Mouse (Mus musculus): ENCODE measurements around the gene Nfil3. TPM values are rescaled to one million over a fixed set of nuclear protein-coding genes. Genes with fewer than 3 reads are reported as not detected.

The Nfil3 gene
- total RNA-seq, 2 experiments from 2014 or later: 3.9 to 14.0 TPM

- ATAC-seq (replicated peaks; ENCODE audit: poor library complexity, severe bottlenecking): peak; percentile 35
These were observed 4.8 kb upstream of the Nfil3 start for GRCm38 (mm10) chr13:52985508-52986214.

GRCm38 (mm10) chr13:52982703-52983102, 1.8 kb upstream of the Nfil3 start:
- ATAC-seq (replicated peaks; ENCODE audit: poor library complexity, severe bottlenecking): peak; percentile 24

GRCm38 (mm10) chr13:52981441-52982281, 788 bp upstream of the Nfil3 start:
- peak; percentile 8 for ATAC-seq (replicated peaks; ENCODE audit: poor library complexity, severe bottlenecking)

- peak; percentile 5; the same call in 1 of the 2 replicates for ATAC-seq (replicated peaks; ENCODE audit: poor library complexity, severe bottlenecking)
These were observed 492 bp downstream of the Nfil3 start for GRCm38 (mm10) chr13:52980211-52980950.

GRCm38 (mm10) chr13:52979331-52980051, 1.4 kb downstream of the Nfil3 start:
- ATAC-seq (replicated peaks; ENCODE audit: poor library complexity, severe bottlenecking): no peak

- ATAC-seq (replicated peaks; ENCODE audit: poor library complexity, severe bottlenecking): no peak
These were observed 2.4 kb downstream of the Nfil3 start for GRCm38 (mm10) chr13:52978321-52978981.

GRCm38 (mm10) chr13:52977757-52978156, 3.1 kb downstream of the Nfil3 start:
- ATAC-seq (replicated peaks; ENCODE audit: poor library complexity, severe bottlenecking): no peak

- ATAC-seq (replicated peaks; ENCODE audit: poor library complexity, severe bottlenecking): no peak
These were observed 3.7 kb downstream of the Nfil3 start for GRCm38 (mm10) chr13:52977221-52977609.

DNA sequence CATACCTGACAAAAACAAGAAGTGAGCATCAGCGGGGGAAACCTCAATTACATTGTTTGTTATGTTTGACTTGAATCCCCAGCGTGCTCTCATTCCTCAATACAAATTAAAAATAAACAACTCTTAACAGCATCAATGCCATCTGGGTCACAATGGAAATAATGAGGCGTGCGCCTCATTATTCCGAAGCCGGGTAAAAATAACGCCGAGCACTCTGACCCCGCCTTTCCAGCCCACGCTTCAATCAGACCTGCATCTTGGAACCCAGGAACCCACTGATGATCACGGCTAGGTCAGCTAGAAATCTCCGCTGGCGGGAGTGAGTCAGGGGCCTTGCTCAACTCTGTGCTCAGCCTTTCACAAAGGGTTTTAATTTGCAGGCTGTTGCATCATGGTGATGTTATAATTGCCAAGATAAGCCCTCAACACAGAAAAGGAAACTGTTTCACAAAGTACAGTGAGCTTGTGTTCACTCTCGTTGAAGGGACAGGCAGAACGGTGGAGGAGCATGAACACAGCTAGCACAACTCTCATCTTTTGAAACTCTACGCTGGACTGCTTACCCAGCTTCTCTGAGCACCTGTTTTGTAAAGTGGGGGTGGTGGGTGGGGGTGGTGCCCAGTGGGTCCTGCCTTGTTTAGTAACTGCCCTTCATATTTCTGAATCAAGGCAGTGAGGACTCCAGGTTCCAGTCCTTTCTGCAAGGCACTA, 4.2 kb downstream of the Nfil3 start:
- ATAC-seq (replicated peaks; ENCODE audit: poor library complexity, severe bottlenecking): peak; percentile 51

- no peak for ATAC-seq (replicated peaks; ENCODE audit: poor library complexity, severe bottlenecking)
These were observed 4.8 kb downstream of the Nfil3 start for GRCm38 (mm10) chr13:52976130-52976509.

DNA sequence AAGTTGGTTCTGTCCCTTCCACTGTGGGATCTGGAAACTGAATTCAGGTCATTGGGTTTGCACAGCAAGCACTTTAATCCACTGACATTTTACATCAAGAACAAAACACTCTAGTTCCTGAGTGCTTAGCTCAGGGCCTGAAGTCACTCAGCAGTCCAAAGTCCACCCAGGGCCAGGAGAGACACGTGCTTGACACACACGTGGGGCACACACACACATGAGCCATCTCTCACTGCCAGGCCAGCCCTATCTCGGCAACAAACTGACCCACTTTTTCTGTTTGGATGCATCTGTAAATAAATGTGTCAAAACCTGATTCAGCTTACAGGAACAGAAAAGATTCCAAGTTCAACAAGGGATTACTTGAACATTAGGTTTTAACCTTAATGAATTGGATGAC, 6.2 kb downstream of the Nfil3 start:
- ATAC-seq (replicated peaks; ENCODE audit: poor library complexity, severe bottlenecking): no peak

DNA sequence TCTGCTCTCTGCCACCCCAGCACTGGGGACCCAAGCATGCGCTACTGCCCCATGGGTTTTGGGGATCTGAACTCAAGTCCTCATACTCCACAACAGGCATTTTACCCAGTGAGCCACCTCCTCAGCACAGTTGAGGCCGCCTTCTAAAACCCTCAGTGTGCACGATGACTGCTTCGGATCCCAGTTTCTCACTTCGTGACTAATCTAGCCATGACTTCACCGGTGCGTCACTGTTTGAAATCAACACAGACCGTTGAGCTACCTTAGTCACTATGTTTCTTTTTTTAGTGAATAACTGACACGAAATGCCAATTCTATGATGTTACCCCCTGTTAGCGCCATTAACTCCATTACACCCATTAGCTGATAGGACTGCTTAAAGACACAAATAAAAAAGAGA, 7.4 kb downstream of the Nfil3 start:
- no peak for ATAC-seq (replicated peaks; ENCODE audit: poor library complexity, severe bottlenecking)

GRCm38 (mm10) chr13:52972626-52973025, 8.2 kb downstream of the Nfil3 start:
- ATAC-seq (replicated peaks; ENCODE audit: poor library complexity, severe bottlenecking): no peak

DNA sequence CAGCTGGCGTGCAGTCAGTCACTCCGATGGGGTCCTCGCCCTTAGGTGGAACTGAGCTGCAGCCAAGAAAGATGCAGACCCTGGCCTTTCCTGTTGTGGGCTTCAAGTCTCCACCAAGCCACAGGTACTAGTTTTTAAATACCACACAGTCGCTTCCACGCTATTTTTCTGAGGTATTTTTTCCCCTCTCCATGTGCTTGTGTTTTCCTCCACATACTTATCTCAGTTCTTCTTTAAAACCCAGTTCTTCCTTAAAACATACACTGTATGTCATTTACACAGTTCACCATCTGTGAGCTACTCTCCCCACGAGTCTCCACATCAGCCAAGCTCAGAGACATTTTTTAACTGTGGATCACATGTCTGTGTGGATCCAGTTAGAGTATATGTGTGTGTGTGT, 10.0 kb downstream of the Nfil3 start:
- no peak for ATAC-seq (replicated peaks; ENCODE audit: poor library complexity, severe bottlenecking)

- ATAC-seq (replicated peaks; ENCODE audit: poor library complexity, severe bottlenecking): no peak; the same call in 1 of the 2 replicates
These were observed 18.0 kb downstream of the Nfil3 start for GRCm38 (mm10) chr13:52962922-52963321.

DNA sequence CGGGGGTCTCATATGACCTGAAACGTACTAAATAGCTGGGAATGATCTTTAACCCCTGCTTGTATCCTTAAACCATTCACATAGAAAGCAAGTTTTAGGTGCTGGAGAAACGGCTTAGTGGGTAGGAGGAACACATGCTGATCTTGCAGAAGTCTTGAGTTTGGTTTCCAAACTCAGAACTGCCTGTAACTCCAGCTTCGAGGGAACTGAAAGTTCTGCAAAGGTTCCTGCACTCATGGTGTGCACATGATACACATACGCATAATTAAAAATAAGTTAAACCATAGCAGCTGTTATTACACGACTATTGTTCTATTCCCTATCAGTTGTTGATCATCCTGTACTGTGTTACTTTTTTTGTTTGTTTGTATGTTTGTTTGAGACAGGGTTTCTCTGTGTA, 18.5 kb downstream of the Nfil3 start:
- peak; percentile 54 for ATAC-seq (replicated peaks; ENCODE audit: poor library complexity, severe bottlenecking)

DNA sequence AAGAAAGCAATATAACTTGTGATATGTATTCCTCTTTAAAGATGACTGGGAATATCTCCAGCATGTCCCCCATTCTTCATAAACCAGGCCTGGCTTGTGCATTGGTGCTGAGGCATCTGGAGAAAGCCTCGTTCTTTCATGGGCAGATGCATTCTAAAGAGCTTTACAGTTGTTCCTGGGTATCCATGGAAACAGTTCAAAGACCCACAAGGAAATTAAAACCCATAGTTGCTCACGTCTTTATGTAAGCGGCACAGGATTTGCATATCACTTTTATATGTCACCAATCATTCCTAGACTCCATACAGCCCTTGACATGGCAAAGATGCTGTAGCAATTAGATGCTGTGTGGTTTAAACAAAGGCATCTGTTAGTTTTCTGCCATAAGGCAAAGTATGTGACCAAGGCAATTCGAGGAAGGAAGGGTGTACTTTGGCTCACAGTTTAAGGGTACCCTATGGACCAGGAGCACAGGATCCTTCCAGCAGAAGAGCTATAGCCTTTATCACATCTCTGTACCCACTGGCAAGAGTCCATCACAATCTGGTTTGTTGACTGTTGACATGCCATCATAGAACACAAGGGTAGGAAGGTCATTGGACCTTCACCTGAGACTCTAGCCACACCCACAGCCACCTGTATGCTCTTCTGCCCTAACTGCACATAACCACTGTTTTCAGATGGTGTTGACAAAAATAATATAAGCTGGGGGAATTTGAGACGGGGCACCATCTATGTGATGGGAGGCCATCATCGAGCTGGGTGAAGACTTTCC, 26.9 kb downstream of the Nfil3 start:
- no peak for ATAC-seq (replicated peaks; ENCODE audit: poor library complexity, severe bottlenecking)

GRCm38 (mm10) chr13:52949211-52949610, 31.7 kb downstream of the Nfil3 start:
- ATAC-seq (replicated peaks; ENCODE audit: poor library complexity, severe bottlenecking): no peak
